Mouse (Mus musculus) liver, embryonic 14.5 days (tissue): ENCODE measurements around the gene Itgae.

Experiments used
- CTCF ChIP-seq: IDR thresholded peaks from 2 replicates; pipeline ENCODE4 v1.5.1; 2016; ENCODE audit warnings: antibody characterized with exemption, low read depth, control low read depth
- EP300 ChIP-seq: IDR thresholded peaks from 2 replicates; pipeline ENCODE4 v1.6.1; 2016; ENCODE audit warnings: antibody characterized with exemption, low read depth

DNA sequence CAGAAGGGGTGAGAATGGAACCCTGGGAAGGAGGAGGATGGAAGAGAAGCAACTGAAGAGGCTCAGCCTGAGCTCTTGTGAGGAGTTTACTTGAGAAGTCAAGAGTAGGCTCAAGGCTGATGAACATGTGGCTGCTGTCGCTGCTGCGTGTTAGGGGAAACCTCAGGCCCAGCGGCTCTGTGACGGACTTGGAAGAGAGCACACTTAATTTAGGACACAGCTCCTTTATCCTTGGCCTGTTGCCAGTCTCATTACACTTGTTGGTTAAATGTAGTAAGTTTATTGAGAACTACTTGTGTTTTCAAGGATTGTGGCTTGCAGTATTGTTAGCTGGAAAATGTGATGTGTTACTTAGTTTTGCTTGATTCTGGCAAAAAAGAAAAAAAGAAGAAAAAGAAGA is 13.7 kb upstream of the Itgae start:
- TF ChIP-seq CTCF (no peak), EP300 (no peak)
